Mouse (Mus musculus) gastrocnemius, postnatal 36 days (tissue): ENCODE data around the gene Ppp1r10. TPM values are rescaled to one million over a fixed set of nuclear protein-coding genes. Genes with fewer than 3 reads are reported as not detected.
A peak's percentile ranks its signal among the peaks of the same experiment; 100 is the strongest.

Experiments
- DNase-seq, 2 experiments: peaks; one replicate each; pipeline ENCODE4 v3.0.0; 2022
- intact Hi-C: fragments of 180-260 bp; cut with DNase I; formaldehyde crosslinking; loops from one replicate; pipeline ENCODE4 v1.15.1; 2025
- long read RNA-seq, 2 experiments: library from polyadenylated mRNA; stranded (forward); transcript quantifications; one replicate each; pipeline ENCODE4 v2.0.0; 2021
- total RNA-seq, 2 experiments: library from RNA; stranded (reverse); gene quantifications; 2 replicates each; pipeline ENCODE4 v1.2.3; 2021

Gene Ppp1r10
- 10 to 100 TPM; 17.8 to 19.2 TPM for total RNA-seq
- long read RNA-seq, experiment 1, partial matches to known transcripts = 3 of 5 reads
- long read RNA-seq, experiment 1, other reads (novel, unspliced or antisense) = 1 of 5 reads
- long read RNA-seq, experiment 2, partial matches to known transcripts = 3 of 3 reads
- long read RNA-seq, experiment 2, other reads (novel, unspliced or antisense) = 0 of 3 reads

DNA sequence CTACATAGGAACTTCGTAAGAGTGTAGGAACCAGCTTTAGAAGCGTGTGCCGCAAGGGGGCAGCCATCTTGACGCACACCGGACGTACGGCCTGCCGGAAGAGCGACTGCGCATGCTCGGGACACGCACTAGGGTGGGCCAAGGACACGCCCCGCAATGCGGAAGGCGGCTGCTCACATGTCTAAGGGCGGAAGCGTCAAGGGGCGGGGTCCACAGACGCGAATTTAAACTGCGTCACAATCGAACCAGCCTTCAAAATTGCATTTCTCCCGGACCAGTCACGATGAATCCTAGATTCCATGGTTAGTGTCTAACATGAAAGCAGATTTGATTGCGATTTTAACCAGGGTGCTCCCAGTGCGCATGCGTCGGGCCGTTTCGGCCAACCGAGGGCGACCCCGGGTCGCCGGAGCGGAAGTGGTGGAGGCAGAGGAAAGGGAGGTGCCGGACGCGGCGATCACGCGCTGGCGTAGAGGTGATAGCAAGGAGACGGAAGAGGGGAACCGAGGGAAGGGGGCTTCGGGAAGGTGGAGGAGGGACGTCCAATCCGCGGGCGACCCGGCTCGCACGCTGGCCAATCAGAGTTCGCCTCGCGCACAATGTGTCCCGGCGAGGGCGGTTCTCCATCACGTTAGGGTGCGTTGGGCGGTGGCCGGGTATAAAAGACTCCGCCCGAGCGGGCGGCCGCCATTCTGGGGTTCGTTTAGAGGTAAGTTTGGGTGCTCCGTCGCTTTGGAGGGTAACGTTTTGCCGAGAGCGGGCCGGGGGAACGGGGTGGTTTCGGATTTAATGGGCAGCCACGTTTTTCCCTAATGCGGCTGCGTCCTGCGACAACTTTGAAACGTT lies at the start of gene Ppp1r10, which contains the start of gene Mrps18b:
Ppp1r10 (plus strand) TSS at position 138 of the 846 bp plus-strand sequence.
Mrps18b (minus strand) TSS at position 93 of the 846 bp plus-strand sequence.
- DNase-seq = peak; percentile 97 to 98
- intact Hi-C loops = no loop called here

DNA sequence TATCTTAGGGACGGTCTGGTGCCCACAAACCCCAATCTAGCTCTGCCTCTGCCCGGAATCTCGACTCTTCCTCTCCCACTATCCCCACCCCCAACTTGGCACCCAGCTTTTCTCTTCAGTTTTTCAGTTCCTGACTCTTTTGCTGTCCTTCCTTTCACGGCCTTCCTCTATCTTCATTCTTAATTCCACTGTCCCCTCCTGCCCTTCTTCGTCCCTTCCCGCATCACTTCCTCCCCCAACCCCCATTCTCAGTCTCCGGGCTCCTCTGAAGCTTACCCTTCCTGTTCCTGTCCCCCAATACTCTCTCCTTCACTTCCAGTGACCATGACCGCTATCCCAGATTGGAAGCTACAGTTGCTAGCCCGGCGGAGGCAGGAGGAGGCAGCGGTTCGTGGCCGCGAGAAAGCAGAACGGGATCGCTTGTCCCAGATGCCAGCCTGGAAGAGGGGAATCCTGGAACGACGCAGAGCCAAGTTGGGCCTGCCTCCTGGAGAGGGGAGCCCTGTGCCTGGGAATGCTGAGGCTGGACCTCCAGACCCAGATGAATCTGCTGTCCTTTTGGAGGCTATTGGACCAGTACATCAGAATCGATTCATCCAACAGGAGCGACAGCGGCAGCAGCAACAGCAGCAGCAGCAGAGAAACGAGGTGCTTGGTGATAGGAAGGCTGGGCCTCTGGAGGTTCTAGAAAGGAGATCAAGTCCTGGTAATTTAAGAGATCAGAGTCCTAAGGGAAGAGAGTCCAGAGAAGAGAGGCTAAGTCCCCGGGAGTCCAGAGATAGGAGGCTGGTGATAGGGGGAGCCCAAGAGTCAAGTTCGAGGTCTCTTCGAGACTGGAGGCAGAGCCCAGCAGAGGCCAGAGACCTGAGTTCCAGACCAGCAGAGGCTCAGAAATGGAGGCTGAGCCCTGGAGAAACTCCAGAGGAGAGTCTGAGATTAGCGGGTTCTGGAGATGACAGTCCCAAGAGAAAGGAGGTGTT lies 49.0 kb upstream of the Ppp1r10 start:
- intact Hi-C loops = no loop called here
- peak in 1 of 2 experiments; percentile 45 for DNase-seq

- intact Hi-C loops = no loop called here
- DNase-seq = no peak
Measured at GRCm38 (mm10) chr17:35868165-35868820, 47.9 kb upstream of the Ppp1r10 start.

GRCm38 (mm10) chr17:35868961-35869345 lies 47.3 kb upstream of the Ppp1r10 start:
- intact Hi-C loops = no loop called here
- DNase-seq = no peak

DNA sequence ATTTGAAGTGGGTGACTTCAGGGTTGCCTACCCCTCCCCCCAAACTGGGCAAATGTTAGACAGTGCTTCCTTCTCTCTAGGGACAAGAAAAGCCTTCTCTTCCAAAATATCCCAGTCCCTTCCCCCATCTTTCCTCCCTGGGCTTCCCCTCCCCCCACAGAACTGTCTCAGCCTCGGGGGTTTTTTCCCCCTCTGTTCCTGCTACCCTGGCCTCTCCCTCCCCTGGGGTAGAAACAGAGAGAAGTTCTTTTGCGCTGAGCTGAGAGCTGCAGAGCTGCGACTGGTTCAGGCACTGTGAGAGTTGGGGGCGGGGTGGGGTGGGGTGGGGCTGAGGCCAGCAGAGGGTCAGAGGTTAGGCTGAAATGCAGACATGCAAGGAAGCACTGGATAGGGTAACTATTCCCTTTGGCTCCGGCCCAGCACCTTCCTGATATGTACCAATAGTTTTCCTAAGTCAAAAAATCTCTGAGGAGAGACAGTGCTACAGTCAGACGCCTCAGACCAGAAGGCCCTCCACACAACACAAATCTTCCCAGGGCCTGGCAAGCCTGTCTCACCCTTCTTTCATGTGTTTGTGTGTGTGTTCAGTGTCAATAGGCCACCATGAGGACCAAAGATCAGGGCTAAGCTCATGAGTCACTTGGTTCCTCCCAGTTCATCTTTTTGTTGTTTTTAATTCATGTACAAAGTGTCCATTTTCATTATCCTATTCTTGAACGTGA lies 46.7 kb upstream of the Ppp1r10 start:
- peak in 1 of 2 experiments; percentile 21 for DNase-seq
- intact Hi-C loops = no loop called here

DNA sequence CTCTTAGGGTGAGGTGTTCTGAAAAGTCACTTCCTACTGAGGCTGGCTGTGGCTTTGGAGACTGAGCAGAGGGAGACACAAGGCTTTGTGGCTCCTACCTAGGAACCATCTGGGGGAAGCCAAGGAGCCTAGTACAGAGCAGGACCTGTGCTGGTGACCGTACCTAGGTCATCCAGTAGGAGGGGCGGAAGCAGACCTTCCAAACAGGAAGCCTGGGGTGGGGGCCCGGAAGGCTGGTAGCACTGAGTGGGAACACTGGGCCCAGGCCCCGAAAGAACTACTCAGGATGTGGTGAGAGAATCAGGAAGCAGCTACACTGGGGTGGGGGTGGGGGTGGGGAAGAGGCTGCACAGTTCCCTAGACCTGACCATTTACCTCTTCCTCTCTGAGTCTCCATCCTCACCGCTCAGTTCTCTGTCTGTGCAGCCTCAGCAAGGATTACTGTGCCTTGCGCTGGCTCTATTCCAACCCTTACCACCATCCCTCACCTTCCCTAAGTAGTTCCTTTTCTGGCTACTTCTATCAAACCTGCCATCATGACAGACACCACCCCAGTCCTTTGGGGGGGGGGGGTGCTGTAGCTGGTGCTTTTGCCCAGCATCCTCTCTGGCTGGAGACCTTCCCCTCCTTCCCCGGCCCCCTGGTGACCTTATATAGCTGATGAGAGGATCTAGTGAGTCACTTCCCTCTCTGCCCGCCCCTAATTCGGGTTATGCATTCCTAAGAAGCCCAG lies 45.9 kb upstream of the Ppp1r10 start:
- intact Hi-C loops = no loop called here
- peak; percentile 44 to 55 for DNase-seq

- intact Hi-C loops = no loop called here
- no peak for DNase-seq
Measured at GRCm38 (mm10) chr17:35870884-35871696, 45.1 kb upstream of the Ppp1r10 start.

- peak; percentile 83 to 90 for DNase-seq
- intact Hi-C loops = loop anchor here (2.0 kb wide), 3 partner anchors 37 to 137 kb away; no protein-coding TSS in a partner anchor
Measured at GRCm38 (mm10) chr17:35873774-35874519, 42.3 kb upstream of the Ppp1r10 start.

- intact Hi-C loops = loop anchor here (2.0 kb wide), 1 partner anchor 138 kb away; no protein-coding TSS in a partner anchor
Measured at GRCm38 (mm10) chr17:35874721-35875120, 41.5 kb upstream of the Ppp1r10 start.

DNA sequence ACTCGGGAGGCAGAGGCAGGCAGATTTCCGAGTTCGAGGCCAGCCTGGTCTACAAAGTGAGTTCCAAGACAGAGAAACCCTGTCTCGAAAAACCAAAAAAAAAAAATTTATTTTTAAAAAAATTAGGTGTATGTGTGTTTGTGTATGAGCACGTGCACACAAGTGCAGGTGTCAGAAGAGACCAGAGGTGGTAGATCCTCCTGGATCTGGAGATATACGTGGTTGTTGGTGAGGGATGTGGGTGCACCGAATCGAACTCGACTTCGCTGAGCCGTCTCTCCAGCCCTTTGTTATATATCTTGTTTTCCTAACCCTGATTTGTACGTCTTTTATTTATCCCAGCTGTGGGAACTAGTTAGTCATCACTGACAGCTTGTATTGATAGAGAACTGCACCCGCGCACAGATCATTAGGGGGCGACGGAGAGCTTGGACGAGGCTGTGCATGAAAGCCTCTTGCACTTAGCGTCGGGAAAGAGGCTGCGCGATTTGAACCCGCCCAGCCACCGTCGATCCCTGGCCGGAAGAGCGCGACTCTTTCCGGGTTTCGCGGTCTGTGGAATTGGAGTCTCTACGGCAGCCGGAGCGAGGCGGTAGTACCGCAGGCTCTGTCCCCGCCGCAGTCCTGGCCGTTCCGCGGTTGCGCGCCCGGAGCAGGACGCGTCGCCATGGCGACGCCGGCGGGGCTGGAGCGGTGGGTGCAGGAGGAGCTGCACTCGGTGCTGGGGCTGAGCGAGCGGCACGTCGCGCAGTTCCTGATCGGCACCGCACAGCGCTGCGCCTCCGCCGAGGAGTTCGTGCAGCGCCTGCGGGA lies 36.8 kb upstream of the Ppp1r10 start, which contains the start of gene Dhx16:
Dhx16 (plus strand) TSS at position 575 of the 813 bp plus-strand sequence.
- peak; percentile 89 to 94 for DNase-seq
- intact Hi-C loops = no loop called here

More at GRCm38 (mm10) chr17:35874721-35875120, 41.5 kb upstream of the Ppp1r10 start:
- no peak for DNase-seq

DNA sequence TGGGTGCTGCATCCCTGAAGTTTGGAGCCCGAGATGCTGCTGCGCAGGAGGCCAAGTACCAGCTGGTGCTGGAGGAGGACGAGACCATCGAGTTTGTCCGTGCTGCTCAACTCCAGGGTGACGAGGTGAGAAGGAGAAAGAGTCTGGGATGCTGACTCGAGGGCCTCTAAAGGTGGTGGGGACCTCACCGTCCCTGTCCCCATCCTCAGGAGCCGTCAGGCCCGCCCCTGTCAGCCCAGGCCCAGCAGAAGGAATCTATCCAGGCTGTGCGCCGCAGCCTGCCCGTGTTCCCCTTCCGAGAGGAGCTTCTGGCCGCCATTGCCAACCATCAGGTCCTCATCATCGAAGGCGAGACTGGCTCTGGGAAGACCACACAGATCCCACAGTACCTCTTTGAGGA lies 33.3 kb upstream of the Ppp1r10 start:
- intact Hi-C loops = no loop called here
- DNase-seq = no peak

GRCm38 (mm10) chr17:35883777-35884176 lies 32.5 kb upstream of the Ppp1r10 start:
- no peak for DNase-seq
- intact Hi-C loops = no loop called here

GRCm38 (mm10) chr17:35887725-35888124 lies 28.5 kb upstream of the Ppp1r10 start:
- DNase-seq = no peak
- intact Hi-C loops = no loop called here

DNA sequence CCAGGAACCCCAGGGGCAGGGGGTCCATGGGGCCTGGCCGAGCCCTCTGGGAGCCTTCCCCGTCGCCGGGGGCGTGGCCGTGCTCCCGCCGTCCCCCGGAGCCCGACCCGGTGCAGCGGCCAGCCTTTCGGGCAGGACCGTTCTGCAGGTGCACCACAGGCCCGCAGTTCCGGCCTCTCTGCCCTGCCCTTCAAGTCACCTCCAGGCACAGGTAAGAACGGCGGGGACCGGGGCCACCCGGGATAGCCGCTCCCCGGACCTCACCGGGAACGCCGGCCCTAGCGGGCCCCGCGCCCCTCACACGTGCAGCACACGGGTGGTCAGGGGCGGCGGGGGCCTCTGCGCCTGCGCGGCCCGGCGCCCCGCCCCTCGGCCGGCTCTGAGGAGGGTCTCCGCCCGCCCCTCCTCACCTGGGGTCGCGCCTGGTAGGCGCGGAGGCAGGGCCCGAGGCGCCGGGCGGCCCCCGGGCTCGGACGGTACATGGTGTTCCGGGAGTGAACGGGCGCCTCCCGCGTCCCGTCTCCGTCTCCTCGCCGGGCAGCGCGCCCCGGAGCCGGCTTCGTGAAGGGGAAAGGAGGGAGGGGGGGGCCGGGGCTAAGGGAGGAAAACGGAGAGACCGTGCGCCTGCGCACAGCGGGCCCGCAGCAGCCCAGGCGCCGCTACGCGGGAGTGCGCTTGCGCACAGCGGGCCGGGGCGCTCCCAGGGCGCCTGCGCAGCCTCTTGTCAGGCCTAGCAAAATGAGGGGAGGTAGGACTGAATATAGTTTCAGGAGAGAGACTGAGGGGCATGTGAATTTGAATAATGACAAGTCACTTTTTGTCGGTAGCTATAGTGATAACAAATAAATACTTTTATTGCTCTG lies 19.2 kb upstream of the Ppp1r10 start, which contains the start of gene 2310061I04Rik:
2310061I04Rik (minus strand) TSS at position 651 of the 863 bp plus-strand sequence.
- peak; percentile 85 to 87 for DNase-seq
- intact Hi-C loops = no loop called here
